Mouse (Mus musculus): Measurements from ENCODE around the gene Gbp9.
"Not testable (repeated sequence)": the region's sequence is repeated elsewhere in the genome, so short reads cannot be mapped to it uniquely, and the experiment has no call there.

Gene Gbp9

GRCm38 (mm10) chr5:105139409-105140088 lies at the start of gene Gbp9, which contains the start of the genes Gbp8 and Gbp4:
Gbp9 (minus strand) TSS chr5:105139539.
Gbp8 (minus strand) TSS chr5:105139540.
Gbp4 (minus strand) TSS chr5:105139586.
- not testable (repeated sequence) for DNase-seq (ENCODE audit: low spot score in 2 of 2)

GRCm38 (mm10) chr5:105181446-105181845 lies 42.1 kb upstream of the Gbp9 start:
- no peak for DNase-seq (ENCODE audit: low spot score in 2 of 2)

- no peak for DNase-seq (ENCODE audit: low spot score in 2 of 2)
Observed at GRCm38 (mm10) chr5:105156582-105156981, 17.2 kb upstream of the Gbp9 start.

GRCm38 (mm10) chr5:105154049-105154448 lies 14.7 kb upstream of the Gbp9 start:
- DNase-seq (ENCODE audit: low spot score in 2 of 2): no peak

GRCm38 (mm10) chr5:105148062-105148461 lies 8.7 kb upstream of the Gbp9 start:
- not testable (repeated sequence) for DNase-seq (ENCODE audit: low spot score in 2 of 2)

- DNase-seq (ENCODE audit: low spot score in 2 of 2): no peak
Observed at GRCm38 (mm10) chr5:105146447-105146846, 7.1 kb upstream of the Gbp9 start.

- DNase-seq (ENCODE audit: low spot score in 2 of 2): not testable (repeated sequence)
Observed at GRCm38 (mm10) chr5:105145731-105146130, 6.4 kb upstream of the Gbp9 start.

GRCm38 (mm10) chr5:105140089-105140810 lies 911 bp upstream of the Gbp9 start:
- not testable (repeated sequence) for DNase-seq (ENCODE audit: low spot score in 2 of 2)

- DNase-seq (ENCODE audit: low spot score in 2 of 2): no peak
Observed at GRCm38 (mm10) chr5:105138906-105139305, 433 bp downstream of the Gbp9 start.

GRCm38 (mm10) chr5:105136706-105137304 lies 2.5 kb downstream of the Gbp9 start:
- not testable (repeated sequence) for DNase-seq (ENCODE audit: low spot score in 2 of 2)

GRCm38 (mm10) chr5:105121731-105122130 lies 17.6 kb downstream of the Gbp9 start:
- DNase-seq (ENCODE audit: low spot score in 2 of 2): peak in 1 of 2 experiments; percentile 10

- no peak for DNase-seq (ENCODE audit: low spot score in 2 of 2)
Observed at GRCm38 (mm10) chr5:105115740-105116139, 23.6 kb downstream of the Gbp9 start.

- no peak for DNase-seq (ENCODE audit: low spot score in 2 of 2)
Observed at GRCm38 (mm10) chr5:105114696-105115095, 24.6 kb downstream of the Gbp9 start.

- no peak for DNase-seq (ENCODE audit: low spot score in 2 of 2)
Observed at GRCm38 (mm10) chr5:105113656-105114055, 25.7 kb downstream of the Gbp9 start.

GRCm38 (mm10) chr5:105110271-105110852 lies 29.0 kb downstream of the Gbp9 start:
- peak in 1 of 2 experiments; percentile 4 for DNase-seq (ENCODE audit: low spot score in 2 of 2)

GRCm38 (mm10) chr5:105109775-105110174 lies 29.6 kb downstream of the Gbp9 start:
- DNase-seq (ENCODE audit: low spot score in 2 of 2): not testable (repeated sequence)

- not testable (repeated sequence) for DNase-seq (ENCODE audit: low spot score in 2 of 2)
Observed at GRCm38 (mm10) chr5:105105689-105106088, 33.6 kb downstream of the Gbp9 start.

GRCm38 (mm10) chr5:105081900-105082299 lies 57.4 kb downstream of the Gbp9 start:
- no peak for DNase-seq (ENCODE audit: low spot score in 2 of 2)

- not testable (repeated sequence) for DNase-seq (ENCODE audit: low spot score in 2 of 2)
Observed at GRCm38 (mm10) chr5:105068356-105068755, 71.0 kb downstream of the Gbp9 start.

- DNase-seq (ENCODE audit: low spot score in 2 of 2): not testable (repeated sequence)
Observed at GRCm38 (mm10) chr5:105064443-105064842, 74.9 kb downstream of the Gbp9 start.

GRCm38 (mm10) chr5:105063321-105063720 lies 76.0 kb downstream of the Gbp9 start:
- no peak for DNase-seq (ENCODE audit: low spot score in 2 of 2)

- not testable (repeated sequence) for DNase-seq (ENCODE audit: low spot score in 2 of 2)
Observed at GRCm38 (mm10) chr5:105062403-105062802, 76.9 kb downstream of the Gbp9 start.
